Mouse (Mus musculus): Measurements from ENCODE around the gene Sec14l4. TPM values are rescaled to one million over a fixed set of nuclear protein-coding genes. Genes with fewer than 3 reads are reported as not detected.
A peak's percentile ranks its signal among the peaks of the same experiment; 100 is the strongest.

The Sec14l4 gene
- polyA plus RNA-seq, 1 experiment from 2014 or later, result not detected

DNA sequence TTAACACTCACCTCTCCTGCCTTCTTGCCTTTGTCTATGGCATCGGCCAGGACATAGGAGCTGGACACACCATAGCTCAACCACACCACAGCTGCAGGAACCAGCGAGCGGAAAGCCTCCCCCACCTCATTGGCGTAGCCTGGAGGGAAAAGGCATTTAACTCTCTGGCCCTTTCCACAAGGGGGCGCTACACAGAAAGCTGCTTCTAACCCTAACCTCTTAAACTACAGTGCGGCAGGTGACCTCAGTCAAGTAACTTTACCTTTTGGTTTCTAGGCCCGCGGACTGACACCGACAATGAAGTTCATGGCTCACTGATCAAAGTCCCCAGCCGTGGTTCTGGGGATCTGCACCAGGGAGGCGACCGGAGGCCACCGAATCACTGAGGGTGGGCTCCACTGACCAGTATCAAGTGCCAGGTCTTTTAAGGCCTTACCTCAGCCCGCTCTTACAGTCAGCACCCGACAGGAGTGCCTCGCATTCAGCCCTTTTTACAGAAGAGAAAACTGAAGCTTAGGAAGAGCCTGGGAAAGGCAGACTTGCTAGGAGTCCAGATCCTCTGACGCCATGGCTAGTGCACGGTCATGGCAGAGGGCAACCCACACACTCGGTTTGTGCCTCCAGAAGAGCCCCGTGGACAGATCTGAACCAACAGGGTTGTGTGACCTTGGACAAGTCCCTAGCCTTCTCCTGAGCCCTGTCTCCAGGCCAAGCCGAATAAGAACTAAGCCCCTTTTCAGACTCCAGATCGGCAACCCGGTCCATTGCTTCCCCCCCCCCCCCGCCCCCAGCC lies 63.3 kb downstream of the Sec14l4 start:
- Histone ChIP-seq H3K4me2 (replicated peaks) (peak overlapping the region; percentile 85), H3K36me3 (no peaks in the 10 kb centered on the region), H3K4me1 (peaks cover 25% of the 10 kb centered on the region), H3K9me3 (replicated peaks) (no peaks in the 10 kb centered on the region), H3K27ac (peak overlapping the region; percentile 74), H3K9ac (peak overlapping the region; percentile 55), H3K4me3 (peak overlapping the region; percentile 49), H3K27me3 (no peaks in the 10 kb centered on the region)
- ATAC-seq (ENCODE audit: low FRiP score), result no peak
- WGBS, result 8% methylated on average over 22 of the region's 24 CpGs

DNA sequence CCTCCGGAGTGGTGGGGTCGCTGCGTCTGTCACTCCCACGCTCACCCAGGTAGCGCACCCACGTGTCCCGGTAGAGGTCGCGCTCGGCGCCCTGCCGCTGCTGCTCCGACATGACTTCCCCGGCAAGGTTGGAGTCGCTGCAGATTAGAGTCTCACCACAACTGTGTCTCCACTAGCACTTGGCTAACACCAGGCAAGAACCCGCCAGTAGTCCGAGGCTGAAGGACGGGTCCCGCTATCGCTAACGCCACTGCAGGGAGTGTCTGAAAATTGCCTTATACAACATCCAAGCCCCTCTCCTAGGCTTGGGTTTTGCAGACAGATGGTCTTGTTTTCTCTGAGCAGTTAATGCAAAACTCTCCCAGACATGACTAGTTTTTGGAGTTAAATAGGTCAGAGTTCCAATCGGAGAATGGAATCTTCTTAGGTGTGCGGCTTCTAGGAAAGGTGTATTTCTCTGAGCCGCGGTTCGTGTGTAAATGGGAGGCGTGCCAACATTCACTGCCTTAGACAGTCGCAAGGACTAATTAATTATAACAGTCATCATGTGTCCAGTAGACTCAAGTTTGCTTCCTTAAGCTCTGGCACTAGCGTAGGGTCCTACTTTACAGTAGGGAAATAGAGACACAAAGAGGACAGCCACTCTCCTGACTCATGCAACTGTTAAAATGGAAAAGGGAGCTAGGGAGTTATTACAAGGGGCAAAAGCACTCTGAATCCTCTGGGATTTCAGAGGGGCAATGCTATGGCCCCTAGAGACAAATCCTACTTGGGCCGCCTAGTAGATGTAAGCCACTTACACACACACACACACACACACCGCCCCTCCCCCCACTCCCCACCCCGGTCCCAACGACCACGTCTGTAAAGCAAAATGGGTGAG lies 64.2 kb downstream of the Sec14l4 start, which contains the start of gene Mtfp1:
Gene Mtfp1, minus strand, starts transcription at position 275 of the 883 bp plus-strand sequence.
- Histone ChIP-seq H3K9ac (peak within 1 kb of the TSS; percentile 86), H3K27me3 (no peaks in the 10 kb centered on the region), H3K4me2 (replicated peaks) (peak within 1 kb of the TSS; percentile 85), H3K27ac (peak within 1 kb of the TSS; percentile 87), H3K9me3 (replicated peaks) (no peaks in the 10 kb centered on the region), H3K36me3 (no peaks in the 10 kb centered on the region), H3K4me1 (peaks cover 25% of the 10 kb centered on the region), H3K4me3 (peak within 1 kb of the TSS; percentile 49)
- no peak for ATAC-seq (ENCODE audit: low FRiP score)
- 9% methylated on average over 33 of the region's 34 CpGs for WGBS

DNA sequence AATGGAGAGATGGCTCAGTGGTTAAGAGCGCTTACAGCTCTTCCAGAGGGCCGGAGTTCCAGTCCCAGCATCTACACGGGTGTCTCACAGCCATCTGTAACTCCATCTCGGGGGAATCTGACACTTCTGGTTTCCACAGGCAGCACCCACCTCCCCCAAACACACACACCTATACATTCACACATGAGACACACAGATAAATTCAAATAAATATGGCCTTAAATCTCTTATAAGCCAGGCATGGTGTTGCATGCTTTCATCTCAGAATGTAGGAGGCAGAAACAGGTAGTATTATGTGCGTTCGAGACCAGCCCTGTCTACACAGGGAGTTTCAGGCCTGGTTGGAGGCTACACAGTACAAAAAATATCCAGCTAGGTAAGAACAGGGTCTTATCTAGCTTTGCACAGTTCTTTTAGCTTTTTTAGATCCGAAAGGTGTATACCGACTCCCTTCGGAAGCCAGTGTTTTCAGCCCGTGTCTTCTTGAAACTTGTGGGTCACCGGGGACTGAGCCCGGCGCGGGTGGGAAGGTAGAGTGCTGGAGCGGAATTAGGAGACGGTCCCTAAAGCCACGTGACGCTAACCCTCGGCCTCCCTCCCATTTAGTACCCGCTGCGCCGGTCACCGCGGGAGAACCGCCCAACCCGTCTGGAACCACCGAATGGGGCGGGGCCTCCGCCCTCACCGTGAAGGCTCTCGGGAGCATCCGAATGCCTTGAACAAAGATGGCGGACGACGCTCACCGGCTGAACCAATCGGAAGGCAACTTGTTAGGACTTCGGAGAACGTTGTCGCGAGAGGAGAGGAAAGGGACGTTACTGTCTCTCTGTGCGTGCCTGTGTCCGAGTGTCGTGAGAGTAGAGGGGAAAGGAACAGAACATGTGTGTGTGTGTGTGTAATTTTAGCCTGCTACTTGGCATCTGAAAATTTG lies 65.1 kb downstream of the Sec14l4 start:
- ATAC-seq (ENCODE audit: low FRiP score), result peak; percentile 94
- Histone ChIP-seq H3K4me2 (replicated peaks) (peak overlapping the region; percentile 85), H3K27me3 (no peaks in the 10 kb centered on the region), H3K4me1 (peaks cover 25% of the 10 kb centered on the region), H3K27ac (peak overlapping the region; percentile 87), H3K9me3 (replicated peaks) (no peaks in the 10 kb centered on the region), H3K4me3 (peak overlapping the region; percentile 45), H3K36me3 (no peaks in the 10 kb centered on the region), H3K9ac (peak overlapping the region; percentile 86)
- WGBS, result 3% methylated on average over 45 of the region's 45 CpGs

DNA sequence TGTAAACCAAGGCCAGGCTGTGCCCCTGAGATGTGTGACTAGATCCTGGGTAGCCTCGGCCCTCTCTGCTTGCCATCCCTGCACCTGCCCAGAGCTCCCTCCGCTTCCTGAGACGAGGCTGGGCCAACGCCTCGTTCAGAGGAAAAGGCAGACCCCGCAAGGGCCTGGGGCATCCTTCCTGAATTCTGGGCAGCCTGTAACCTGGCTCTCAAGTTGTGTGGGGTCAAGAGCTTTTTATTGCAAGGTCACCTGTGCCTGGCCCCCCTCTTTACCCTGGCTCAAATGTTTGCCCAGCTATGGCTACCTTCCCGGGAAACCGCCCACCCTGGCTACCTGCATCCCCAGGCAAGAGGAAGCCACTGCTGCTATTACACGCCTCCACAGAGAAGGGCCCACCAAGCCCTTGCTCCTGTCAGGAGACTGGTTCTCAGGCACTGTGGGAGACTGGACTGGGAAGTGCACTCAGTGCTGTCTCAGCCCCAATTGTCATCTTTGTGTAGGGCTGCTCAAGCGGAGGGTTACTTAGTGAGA lies 65.9 kb downstream of the Sec14l4 start:
- Histone ChIP-seq H3K4me1 (peaks cover 25% of the 10 kb centered on the region), H3K9me3 (replicated peaks) (no peaks in the 10 kb centered on the region), H3K27ac (peak overlapping the region; percentile 87), H3K27me3 (no peaks in the 10 kb centered on the region), H3K9ac (peak overlapping the region; percentile 86), H3K4me3 (peak overlapping the region; percentile 45), H3K4me2 (replicated peaks) (peak overlapping the region; percentile 85), H3K36me3 (no peaks in the 10 kb centered on the region)
- WGBS, result 31% methylated on average over 10 of the region's 10 CpGs
- peak; percentile 57 for ATAC-seq (ENCODE audit: low FRiP score)

Other genes with a start within 250 kb of the Sec14l4 start
- 7.0 and 8.8 TPM in 2 replicates for gene Osbp2, start 167.6 kb upstream of the Sec14l4 start, polyA plus RNA-seq (2016; fragmentation: Nextera tagmentation; extraction: Ambion mirVana)
- 0.72 and 0.82 TPM in 2 replicates for gene 4921536K21Rik, start 136.4 kb upstream of the Sec14l4 start, polyA plus RNA-seq (2016; fragmentation: Nextera tagmentation; extraction: Ambion mirVana)
- gene Dusp18, start 136.2 kb upstream of the Sec14l4 start, polyA plus RNA-seq (2016; fragmentation: Nextera tagmentation; extraction: Ambion mirVana), result 27.7 and 29.1 TPM in 2 replicates
- 7.6 and 7.9 TPM in 2 replicates for gene Slc35e4, start 116.8 kb upstream of the Sec14l4 start, polyA plus RNA-seq (2016; fragmentation: Nextera tagmentation; extraction: Ambion mirVana)
- gene Tcn2, start 99.3 kb upstream of the Sec14l4 start, polyA plus RNA-seq (2016; fragmentation: Nextera tagmentation; extraction: Ambion mirVana), result 34.1 and 35.3 TPM in 2 replicates
- gene Pes1, start 67.5 kb upstream of the Sec14l4 start, polyA plus RNA-seq (2016; fragmentation: Nextera tagmentation; extraction: Ambion mirVana), result 69.7 and 73.4 TPM in 2 replicates
- 0.20 and 0.30 TPM in 2 replicates for gene 4930556J24Rik, start 54.7 kb upstream of the Sec14l4 start, polyA plus RNA-seq (2016; fragmentation: Nextera tagmentation; extraction: Ambion mirVana)
- gene Gal3st1, start 47.8 kb upstream of the Sec14l4 start, polyA plus RNA-seq (2016; fragmentation: Nextera tagmentation; extraction: Ambion mirVana), result 3.1 and 3.3 TPM in 2 replicates
- gene Sec14l3, start 33.4 kb downstream of the Sec14l4 start, polyA plus RNA-seq (2016; fragmentation: Nextera tagmentation; extraction: Ambion mirVana), result not detected in 2 replicates
- gene Mtfp1, start 64.0 kb downstream of the Sec14l4 start, polyA plus RNA-seq (2016; fragmentation: Nextera tagmentation; extraction: Ambion mirVana), result 5.4 and 5.6 TPM in 2 replicates
- 1.8 and 3.1 TPM in 2 replicates for gene Sec14l2, start 92.0 kb downstream of the Sec14l4 start, polyA plus RNA-seq (2016; fragmentation: Nextera tagmentation; extraction: Ambion mirVana)
- 42.7 and 44.5 TPM in 2 replicates for gene Rnf215, start 103.7 kb downstream of the Sec14l4 start, polyA plus RNA-seq (2016; fragmentation: Nextera tagmentation; extraction: Ambion mirVana)
- 9.6 and 10.4 TPM in 2 replicates for gene Ccdc157, start 128.8 kb downstream of the Sec14l4 start, polyA plus RNA-seq (2016; fragmentation: Nextera tagmentation; extraction: Ambion mirVana)
- gene Sf3a1, start 128.9 kb downstream of the Sec14l4 start, polyA plus RNA-seq (2016; fragmentation: Nextera tagmentation; extraction: Ambion mirVana), result 72.0 and 77.6 TPM in 2 replicates
- gene Tbc1d10a, start 155.3 kb downstream of the Sec14l4 start, polyA plus RNA-seq (2016; fragmentation: Nextera tagmentation; extraction: Ambion mirVana), result 28.5 and 29.2 TPM in 2 replicates
- gene Castor1, start 186.8 kb downstream of the Sec14l4 start, polyA plus RNA-seq (2016; fragmentation: Nextera tagmentation; extraction: Ambion mirVana), result 3.1 and 3.6 TPM in 2 replicates
- not detected in 2 replicates for gene Osm, start 205.0 kb downstream of the Sec14l4 start, polyA plus RNA-seq (2016; fragmentation: Nextera tagmentation; extraction: Ambion mirVana)
- gene Lif, start 226.1 kb downstream of the Sec14l4 start, polyA plus RNA-seq (2016; fragmentation: Nextera tagmentation; extraction: Ambion mirVana), result not detected in 2 replicates